Mouse (Mus musculus): Measurements from ENCODE around the gene Lrch4. TPM values are rescaled to one million over a fixed set of nuclear protein-coding genes. Genes with fewer than 3 reads are reported as not detected.

The Lrch4 gene
- polyA plus RNA-seq, 1 experiment from 2014 or later: 32.2 TPM

DNA sequence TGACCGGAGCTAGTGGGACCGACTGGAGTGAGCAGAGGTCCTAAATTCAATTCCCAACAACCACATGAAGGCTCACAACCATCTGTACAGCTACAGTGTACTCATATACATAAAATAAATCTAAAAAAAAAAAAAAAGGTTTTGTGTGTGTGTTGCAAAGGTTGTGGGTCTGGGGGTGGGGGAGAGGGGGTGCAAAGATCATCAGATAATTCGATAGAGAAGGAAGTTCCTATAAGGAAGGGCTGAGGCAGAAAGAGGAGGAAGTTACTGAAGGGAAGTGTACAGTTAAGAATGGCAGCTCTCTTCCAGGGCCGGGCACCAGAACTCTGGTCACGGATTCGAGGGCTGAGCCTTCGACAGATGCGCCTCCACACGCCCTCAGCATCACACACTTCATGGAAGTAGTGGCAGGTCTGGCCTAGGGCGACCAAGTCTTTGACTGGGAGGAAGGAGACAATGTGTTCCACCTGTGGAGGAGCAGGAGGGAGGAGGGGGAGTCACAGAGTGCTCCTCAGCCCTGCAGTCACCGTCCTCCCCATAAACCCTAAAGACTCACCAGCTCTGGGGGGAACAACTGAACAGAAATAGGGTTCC lies 4.9 kb upstream of the Lrch4 start:
- Histone ChIP-seq H3K36me3 (no peaks in the 10 kb centered on the region), H3K27me3 (ENCODE audit: low read depth, poor library complexity, severe bottlenecking) (no peaks in the 10 kb centered on the region), H3K4me1 (peaks cover 35% of the 10 kb centered on the region), H3K9me3 (replicated peaks) (no peaks in the 10 kb centered on the region), H3K4me3 (no peak overlapping the region), H3K27ac (peak overlapping the region; percentile 74; the same call in 1 of the 2 replicates)
- no peak for DNase-seq (ENCODE audit: low spot score)
- WGBS: 88% methylated on average over 11 of the region's 11 CpGs

DNA sequence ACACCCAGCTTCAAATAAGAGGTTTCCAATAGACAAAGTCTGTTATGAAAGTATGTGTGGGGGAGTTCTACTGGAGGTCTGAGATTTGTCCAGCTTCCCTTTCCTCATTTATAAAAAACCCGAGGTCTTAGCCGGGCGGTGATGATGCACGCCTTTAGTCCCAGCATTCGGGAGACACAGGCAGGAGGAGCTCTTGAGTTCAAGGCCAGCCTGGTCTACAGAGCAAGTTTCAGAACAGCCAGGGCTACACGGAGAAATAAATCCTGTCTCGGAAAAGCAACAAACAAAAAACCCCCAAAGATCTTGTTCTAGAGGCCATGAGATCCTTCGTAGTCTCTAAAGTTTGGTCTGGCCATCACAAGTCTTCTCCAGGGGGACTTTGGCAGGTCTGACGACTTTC lies 930 bp upstream of the Lrch4 start:
- H3K36me3 ChIP-seq: peaks cover 16% of the 10 kb centered on the region
- H3K4me1 ChIP-seq: peaks cover 66% of the 10 kb centered on the region
- no peaks in the 10 kb centered on the region for H3K27me3 ChIP-seq (ENCODE audit: low read depth, poor library complexity, severe bottlenecking)
- WGBS: 6% methylated on average over 9 of the region's 9 CpGs
- DNase-seq (ENCODE audit: low spot score): no peak
- peak overlapping the region; percentile 86 for H3K4me3 ChIP-seq
- H3K27ac ChIP-seq: peak overlapping the region; percentile 94
- H3K9me3 ChIP-seq (replicated peaks): no peaks in the 10 kb centered on the region

DNA sequence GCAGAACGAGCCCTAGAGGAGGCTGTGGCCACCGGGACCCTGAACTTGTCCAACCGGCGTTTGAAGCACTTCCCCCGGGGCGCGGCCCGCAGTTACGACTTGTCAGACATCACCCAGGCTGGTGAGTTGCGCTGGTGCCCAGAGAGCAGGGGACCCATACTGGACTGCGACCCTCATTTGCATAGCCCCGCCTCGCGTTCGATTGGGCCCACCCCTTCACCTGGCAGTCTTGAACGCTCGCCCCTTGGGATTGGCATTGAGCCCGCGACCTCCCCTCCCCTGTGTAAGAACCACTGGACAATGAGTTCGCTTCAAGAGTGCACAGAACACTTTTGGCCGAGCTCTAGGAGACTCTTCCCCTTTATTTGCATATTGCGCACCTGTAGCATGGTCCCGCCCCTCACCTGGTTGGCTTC lies 393 bp downstream of the Lrch4 start:
- under 1% methylated on average over 23 of the region's 23 CpGs for WGBS
- no peak for DNase-seq (ENCODE audit: low spot score)
- Histone ChIP-seq H3K27ac (peak overlapping the region; percentile 94), H3K4me3 (peak overlapping the region; percentile 86), H3K36me3 (peaks cover 29% of the 10 kb centered on the region), H3K9me3 (replicated peaks) (no peaks in the 10 kb centered on the region), H3K27me3 (ENCODE audit: low read depth, poor library complexity, severe bottlenecking) (no peaks in the 10 kb centered on the region), H3K4me1 (peaks cover 62% of the 10 kb centered on the region)

- Histone ChIP-seq H3K27me3 (ENCODE audit: low read depth, poor library complexity, severe bottlenecking) (no peaks in the 10 kb centered on the region), H3K27ac (peak overlapping the region; percentile 94), H3K4me1 (peaks cover 55% of the 10 kb centered on the region), H3K36me3 (peaks cover 36% of the 10 kb centered on the region), H3K4me3 (peak overlapping the region; percentile 86), H3K9me3 (replicated peaks) (no peaks in the 10 kb centered on the region)
- DNase-seq (ENCODE audit: low spot score): no peak
- 28% methylated on average over 6 of the region's 6 CpGs for WGBS
Measured at GRCm38 (mm10) chr5:137629906-137630545, 1.1 kb downstream of the Lrch4 start.

- Histone ChIP-seq H3K4me1 (peaks cover 51% of the 10 kb centered on the region), H3K27me3 (ENCODE audit: low read depth, poor library complexity, severe bottlenecking) (no peaks in the 10 kb centered on the region), H3K27ac (peak overlapping the region; percentile 94), H3K4me3 (peak overlapping the region; percentile 86), H3K9me3 (replicated peaks) (no peaks in the 10 kb centered on the region), H3K36me3 (peaks cover 41% of the 10 kb centered on the region)
- WGBS: 40% methylated on average over 3 of the region's 3 CpGs
- DNase-seq (ENCODE audit: low spot score): no peak
Measured at GRCm38 (mm10) chr5:137630602-137631001, 1.7 kb downstream of the Lrch4 start.

DNA sequence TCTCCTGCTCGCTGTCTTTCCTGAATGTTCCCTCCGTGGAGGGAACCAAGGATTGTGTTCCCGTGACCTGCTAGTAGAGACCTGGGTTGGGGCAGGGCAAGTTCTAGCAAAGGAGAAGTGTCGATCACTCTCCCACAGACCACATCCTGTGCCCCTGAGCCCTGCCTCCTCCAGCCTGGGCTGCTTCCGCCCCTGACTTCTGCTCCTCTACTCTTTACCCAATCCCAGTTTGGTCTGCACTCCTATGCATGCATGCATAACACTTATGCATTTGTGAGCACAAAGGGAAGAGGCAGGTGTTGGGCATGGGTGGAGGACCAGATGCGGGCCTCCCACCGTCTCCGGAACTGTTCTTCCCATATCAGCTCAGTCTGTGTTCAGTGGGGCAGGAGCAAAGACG lies 2.2 kb downstream of the Lrch4 start:
- Histone ChIP-seq H3K9me3 (replicated peaks) (no peaks in the 10 kb centered on the region), H3K27me3 (ENCODE audit: low read depth, poor library complexity, severe bottlenecking) (no peaks in the 10 kb centered on the region), H3K4me3 (peak overlapping the region; percentile 86; the same call in 1 of the 2 replicates), H3K4me1 (peaks cover 47% of the 10 kb centered on the region), H3K27ac (peak overlapping the region; percentile 94), H3K36me3 (peaks cover 47% of the 10 kb centered on the region)
- DNase-seq (ENCODE audit: low spot score): no peak
- 80% methylated on average over 9 of the region's 9 CpGs for WGBS

DNA sequence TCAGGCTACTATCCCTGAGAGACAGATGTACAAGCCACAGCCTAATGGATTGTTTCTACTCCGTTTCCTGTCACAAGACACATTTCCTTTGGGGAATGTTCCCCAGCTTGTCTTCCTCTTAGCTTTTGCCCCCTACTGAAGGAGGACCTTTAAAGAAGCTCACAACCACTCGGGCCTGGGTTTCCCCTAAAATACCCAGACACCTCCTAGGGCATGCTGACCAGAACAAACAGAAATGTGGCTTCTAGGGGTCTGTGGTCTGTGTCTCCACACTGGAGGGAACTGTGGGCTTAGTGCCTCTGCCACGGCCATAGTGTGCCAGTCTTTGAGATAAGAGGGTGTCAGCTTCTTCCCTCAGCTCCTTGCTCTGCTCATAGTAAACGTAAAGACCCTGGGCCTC lies 2.7 kb downstream of the Lrch4 start:
- Histone ChIP-seq H3K27me3 (ENCODE audit: low read depth, poor library complexity, severe bottlenecking) (no peaks in the 10 kb centered on the region), H3K27ac (peak overlapping the region; percentile 94), H3K4me3 (no peak overlapping the region), H3K9me3 (replicated peaks) (no peaks in the 10 kb centered on the region), H3K4me1 (peaks cover 47% of the 10 kb centered on the region), H3K36me3 (peaks cover 51% of the 10 kb centered on the region)
- no peak for DNase-seq (ENCODE audit: low spot score)
- WGBS: 72% methylated on average over 4 of the region's 4 CpGs

DNA sequence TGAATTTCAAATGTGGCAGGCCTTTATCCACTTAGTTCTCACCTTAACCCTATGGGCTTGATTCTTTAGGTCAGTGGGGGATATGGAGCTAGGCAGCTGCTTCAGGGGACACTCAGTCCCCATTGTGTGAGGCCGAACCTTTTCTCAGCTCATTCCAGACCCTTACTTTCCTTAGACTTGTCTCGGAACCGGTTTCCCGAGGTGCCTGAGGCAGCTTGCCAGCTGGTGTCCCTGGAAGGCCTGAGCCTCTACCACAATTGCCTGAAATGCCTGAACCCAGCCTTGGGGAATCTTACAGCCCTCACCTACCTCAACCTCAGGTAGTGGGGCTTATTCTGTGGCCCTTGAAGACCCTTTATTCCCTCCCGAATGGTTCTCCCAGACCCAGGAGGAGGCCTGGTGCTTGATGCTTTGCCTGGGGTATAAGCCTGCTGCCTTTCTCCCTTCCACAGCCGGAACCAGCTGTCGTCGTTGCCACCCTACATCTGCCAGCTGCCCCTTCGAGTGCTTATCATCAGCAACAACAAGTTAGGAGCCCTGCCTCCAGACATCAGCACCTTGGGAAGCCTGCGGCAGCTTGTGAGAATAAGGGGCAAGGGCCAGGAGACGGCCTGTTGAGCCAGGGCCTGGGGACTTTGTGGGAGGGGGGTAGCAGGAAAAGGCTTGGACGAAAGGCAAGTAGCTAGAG lies 4.6 kb downstream of the Lrch4 start:
- 85% methylated on average over 12 of the region's 12 CpGs for WGBS
- H3K4me3 ChIP-seq: no peak overlapping the region
- H3K36me3 ChIP-seq: peaks cover 71% of the 10 kb centered on the region
- H3K4me1 ChIP-seq: peaks cover 31% of the 10 kb centered on the region
- DNase-seq (ENCODE audit: low spot score): no peak
- H3K27me3 ChIP-seq (ENCODE audit: low read depth, poor library complexity, severe bottlenecking): no peaks in the 10 kb centered on the region
- H3K9me3 ChIP-seq (replicated peaks): no peaks in the 10 kb centered on the region
- H3K27ac ChIP-seq: no peak overlapping the region

DNA sequence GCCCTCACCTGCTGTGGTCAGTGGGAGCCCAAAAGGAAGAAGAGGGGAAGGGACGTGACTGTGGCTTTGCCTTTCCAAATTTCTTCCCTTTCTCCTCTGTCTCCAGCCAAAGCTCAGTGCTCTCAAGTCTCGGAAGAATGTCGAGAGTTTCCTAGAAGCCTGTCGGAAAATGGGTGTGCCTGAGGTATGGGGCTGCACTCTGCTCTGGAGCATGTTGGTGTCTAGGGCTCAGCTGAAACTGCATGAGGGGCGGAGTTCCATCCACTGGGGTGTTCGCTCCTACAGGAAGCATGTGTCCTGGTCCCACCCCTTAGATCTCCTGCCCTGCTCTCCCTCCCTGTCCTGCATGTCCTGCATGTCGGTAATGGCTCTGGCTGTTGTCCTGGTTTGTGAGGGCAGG lies 10.6 kb downstream of the Lrch4 start:
- peaks cover 23% of the 10 kb centered on the region for H3K27me3 ChIP-seq (ENCODE audit: low read depth, poor library complexity, severe bottlenecking)
- no peaks in the 10 kb centered on the region for H3K9me3 ChIP-seq (replicated peaks)
- peaks cover 90% of the 10 kb centered on the region for H3K36me3 ChIP-seq
- H3K4me1 ChIP-seq: peaks cover 19% of the 10 kb centered on the region
- H3K4me3 ChIP-seq: no peak overlapping the region
- no peak overlapping the region for H3K27ac ChIP-seq
- DNase-seq (ENCODE audit: low spot score): no peak
- 82% methylated on average over 7 of the region's 7 CpGs for WGBS

GRCm38 (mm10) chr5:137641054-137641453 lies 12.1 kb downstream of the Lrch4 start, which contains the start of gene Sap25:
Gene Sap25, plus strand, starts transcription at chr5:137641334.
- WGBS: 88% methylated on average over 19 of the region's 19 CpGs
- Histone ChIP-seq H3K4me3 (no peak within 1 kb of the TSS), H3K9me3 (replicated peaks) (no peaks in the 10 kb centered on the region), H3K36me3 (peaks cover 75% of the 10 kb centered on the region), H3K4me1 (peaks cover 32% of the 10 kb centered on the region), H3K27ac (no peak within 1 kb of the TSS), H3K27me3 (ENCODE audit: low read depth, poor library complexity, severe bottlenecking) (peaks cover 38% of the 10 kb centered on the region)
- DNase-seq (ENCODE audit: low spot score): no peak

DNA sequence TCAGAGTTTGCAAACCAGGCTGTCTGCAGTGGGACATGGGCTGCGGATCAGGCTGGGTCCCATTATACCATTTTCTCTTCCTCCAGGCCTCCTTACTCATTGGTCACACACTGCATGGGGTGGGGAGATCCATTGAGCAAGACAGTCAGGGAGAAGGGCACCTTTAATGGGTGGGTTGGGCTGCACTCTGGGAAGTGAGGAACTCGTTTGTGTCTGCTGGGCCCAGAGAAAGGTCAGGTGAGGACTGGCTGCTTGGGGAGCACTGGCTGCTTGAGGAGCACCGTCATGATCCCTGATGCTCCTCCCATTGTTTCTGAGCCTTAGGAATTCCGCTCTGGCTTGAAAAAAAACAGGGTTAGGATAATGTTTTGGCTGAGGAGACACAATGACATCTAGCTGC lies 14.0 kb downstream of the Lrch4 start:
- H3K27ac ChIP-seq: no peak overlapping the region
- H3K9me3 ChIP-seq (replicated peaks): no peaks in the 10 kb centered on the region
- DNase-seq (ENCODE audit: low spot score): no peak
- peaks cover 42% of the 10 kb centered on the region for H3K4me1 ChIP-seq
- H3K4me3 ChIP-seq: no peak overlapping the region
- H3K27me3 ChIP-seq (ENCODE audit: low read depth, poor library complexity, severe bottlenecking): peaks cover 52% of the 10 kb centered on the region
- 61% methylated on average over 4 of the region's 4 CpGs for WGBS
- peaks cover 56% of the 10 kb centered on the region for H3K36me3 ChIP-seq

- Histone ChIP-seq H3K27ac (peak overlapping the region; percentile 50; the same call in 1 of the 2 replicates), H3K4me1 (peaks cover 58% of the 10 kb centered on the region), H3K9me3 (replicated peaks) (no peaks in the 10 kb centered on the region), H3K36me3 (peaks cover 40% of the 10 kb centered on the region), H3K27me3 (ENCODE audit: low read depth, poor library complexity, severe bottlenecking) (peaks cover 52% of the 10 kb centered on the region), H3K4me3 (peak overlapping the region; percentile 21; the same call in 1 of the 2 replicates)
- WGBS: 42% methylated on average over 19 of the region's 19 CpGs
- no peak for DNase-seq (ENCODE audit: low spot score)
Measured at GRCm38 (mm10) chr5:137644484-137644883, 15.6 kb downstream of the Lrch4 start.

DNA sequence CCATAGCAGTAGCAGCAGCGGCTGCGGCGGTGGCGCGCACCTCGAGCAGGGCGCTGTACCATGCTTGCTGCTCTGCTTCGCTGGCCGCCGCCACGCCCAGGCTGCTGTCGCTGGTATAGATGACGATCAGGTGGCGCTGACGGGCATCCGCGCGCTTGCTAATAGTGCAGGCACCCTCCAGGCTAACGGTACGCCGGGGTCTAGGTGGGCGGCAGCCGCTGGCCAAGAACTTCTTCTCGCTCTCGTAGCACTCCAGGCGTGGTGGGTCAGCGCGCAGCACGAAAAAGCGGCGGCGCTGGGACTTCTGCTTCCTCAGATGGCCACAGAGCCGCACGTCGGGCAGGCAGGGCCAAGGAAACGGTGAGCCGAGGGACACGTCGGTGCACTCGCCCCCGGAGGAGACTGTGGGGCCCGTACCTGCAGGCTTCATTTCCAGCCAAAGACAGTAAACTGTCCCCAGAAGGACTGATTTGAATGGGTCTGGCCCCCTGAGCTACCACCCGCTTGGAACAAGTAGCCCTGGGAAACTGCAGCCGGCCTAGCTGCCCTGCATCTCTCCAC lies 16.2 kb downstream of the Lrch4 start:
- no peaks in the 10 kb centered on the region for H3K9me3 ChIP-seq (replicated peaks)
- H3K36me3 ChIP-seq: peaks cover 34% of the 10 kb centered on the region
- H3K4me1 ChIP-seq: peaks cover 64% of the 10 kb centered on the region
- H3K27me3 ChIP-seq (ENCODE audit: low read depth, poor library complexity, severe bottlenecking): peaks cover 52% of the 10 kb centered on the region
- peak; percentile 66 for DNase-seq (ENCODE audit: low spot score)
- 2% methylated on average over 44 of the region's 44 CpGs for WGBS
- H3K4me3 ChIP-seq: peak overlapping the region; percentile 50
- H3K27ac ChIP-seq: peak overlapping the region; percentile 26; the same call in 1 of the 2 replicates

All from limb, embryonic 10.5 days (tissue).